Mouse (Mus musculus): Measurements from ENCODE around the gene Parl.

- no peak for TF ChIP-seq CTCF (conservative IDR thresholded peaks at IDR 0.05 in 1 of 2, IDR thresholded peaks at IDR 0.05 in 1 of 2; ENCODE audit: low read depth in 2 of 2, low read length in 2 of 2)
- TF ChIP-seq ZMIZ1 (IDR thresholded peaks at IDR 0.05; ENCODE audit: low read depth, low read length): no peak
- TF ChIP-seq RCOR1 (conservative IDR thresholded peaks at IDR 0.05; ENCODE audit: low read depth, low read length): no peak
- TF ChIP-seq GABPA (IDR thresholded peaks at IDR 0.05; ENCODE audit: insufficient replicate concordance, low read depth, low read length): no peak
- TF ChIP-seq NELFE (IDR thresholded peaks at IDR 0.05; ENCODE audit: low read depth, low read length): no peak
- TF ChIP-seq POLR2A (IDR thresholded peaks at IDR 0.05; ENCODE audit: low read depth, low read length): no peak
Observed at GRCm38 (mm10) chr16:20312272-20312671, 10.1 kb upstream of the Parl start.

All from CH12.LX (cell line).